Mouse (Mus musculus): ENCODE measurements around the gene Rnf150. TPM values are rescaled to one million over a fixed set of nuclear protein-coding genes. Genes with fewer than 3 reads are reported as not detected.

Rnf150 gene
- total RNA-seq, 2 experiments from 2014 or later, result 8.8 TPM

DNA sequence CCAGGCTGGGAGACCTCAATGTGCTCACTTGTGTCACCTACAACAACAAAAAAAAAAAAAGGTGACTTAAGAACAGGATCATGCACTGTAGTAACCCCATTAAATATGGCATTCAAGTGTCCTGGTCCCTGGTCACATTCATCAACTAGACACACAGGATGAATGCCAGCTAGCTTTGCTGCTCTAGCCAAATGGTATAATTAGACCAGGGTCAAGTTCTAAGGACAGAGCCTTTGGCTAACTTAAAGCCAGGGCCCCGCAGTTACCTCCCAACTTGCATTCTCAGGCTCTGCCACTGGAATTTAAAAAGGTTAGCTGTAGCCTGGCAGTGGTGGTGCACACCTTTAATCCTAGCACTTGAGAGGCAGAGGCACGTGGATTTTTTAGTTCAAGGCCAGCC, 165.1 kb downstream of the Rnf150 start:
- DNase-seq, result peak; percentile 18

DNA sequence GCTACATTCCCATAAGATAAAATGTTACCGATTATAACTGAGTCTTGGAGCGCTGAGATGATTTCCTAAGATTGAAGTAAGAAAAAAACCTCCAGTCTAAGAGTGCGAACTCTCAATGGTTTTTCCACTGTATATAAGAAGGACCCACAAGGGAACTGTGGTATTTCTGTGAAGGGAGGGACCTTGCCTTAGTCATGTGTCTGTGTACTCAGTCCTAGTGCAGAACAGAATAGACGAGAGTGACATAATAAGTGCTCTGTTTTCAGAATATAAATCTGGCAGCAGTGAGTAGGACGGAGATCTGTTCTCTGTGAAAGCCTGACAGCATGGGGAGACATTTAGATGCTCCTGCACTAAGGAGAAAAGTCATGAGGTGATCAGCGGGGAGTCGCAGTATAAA, 169.6 kb downstream of the Rnf150 start:
- no peak for DNase-seq

GRCm38 (mm10) chr8:83035141-83035540, 172.0 kb downstream of the Rnf150 start:
- no peak for DNase-seq

DNA sequence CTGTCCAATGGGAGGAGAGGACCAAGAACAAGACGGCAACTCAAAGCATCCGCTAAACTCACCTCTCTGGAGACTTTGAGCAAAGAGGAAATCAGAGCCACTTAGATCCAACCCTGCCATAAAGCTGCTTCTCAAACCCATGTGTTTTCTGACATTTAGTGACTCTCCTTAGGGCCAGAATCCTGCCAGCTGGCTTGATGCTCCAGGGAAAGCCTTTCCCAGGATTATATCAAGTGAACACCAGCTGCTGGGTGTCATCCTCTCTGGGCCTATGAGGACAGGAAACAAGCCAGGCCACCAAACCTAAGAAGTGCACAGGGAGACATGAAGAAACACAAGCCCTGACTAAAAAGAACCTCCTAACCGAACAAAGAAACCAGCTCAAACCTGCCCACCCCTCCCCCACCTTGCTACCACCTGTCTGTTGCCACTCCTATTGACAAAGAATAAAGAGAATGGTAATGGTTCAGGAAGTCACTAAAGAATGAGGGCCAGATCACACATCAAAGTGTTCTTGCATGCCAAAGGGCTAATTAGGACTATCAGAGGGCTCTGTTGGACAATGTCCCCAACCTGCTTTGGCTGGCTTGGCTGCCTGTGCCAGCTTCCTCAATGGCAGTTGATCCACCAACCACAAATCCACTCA, 173.5 kb downstream of the Rnf150 start:
- peak; percentile 28 for DNase-seq

GRCm38 (mm10) chr8:83037321-83037720, 174.2 kb downstream of the Rnf150 start:
- no peak for DNase-seq

GRCm38 (mm10) chr8:83038575-83038974, 175.4 kb downstream of the Rnf150 start:
- DNase-seq, result no peak

GRCm38 (mm10) chr8:83041440-83041839, 178.3 kb downstream of the Rnf150 start:
- no peak for DNase-seq

DNA sequence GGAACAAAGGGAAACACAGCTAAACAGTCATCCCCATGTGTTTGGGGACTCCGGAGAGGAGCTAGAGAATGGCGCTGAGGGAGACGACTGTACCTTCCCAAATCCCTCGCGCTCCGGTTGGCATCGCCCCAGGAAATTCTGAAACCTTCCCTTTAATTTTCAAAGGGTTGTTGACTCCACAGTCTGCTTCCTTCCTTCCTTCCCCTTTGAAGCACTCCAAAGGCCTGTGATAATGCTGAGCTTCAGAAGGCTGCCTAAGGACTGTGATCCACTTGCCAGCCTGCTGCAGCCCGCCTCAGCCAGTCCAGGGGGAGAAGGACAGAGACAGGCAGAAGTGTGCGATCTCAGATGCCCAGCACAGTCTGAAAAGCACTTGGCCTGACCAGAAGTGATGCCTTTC, 183.8 kb downstream of the Rnf150 start:
- peak; percentile 30 for DNase-seq

GRCm38 (mm10) chr8:83048527-83048926, 185.4 kb downstream of the Rnf150 start:
- DNase-seq, result no peak

DNA sequence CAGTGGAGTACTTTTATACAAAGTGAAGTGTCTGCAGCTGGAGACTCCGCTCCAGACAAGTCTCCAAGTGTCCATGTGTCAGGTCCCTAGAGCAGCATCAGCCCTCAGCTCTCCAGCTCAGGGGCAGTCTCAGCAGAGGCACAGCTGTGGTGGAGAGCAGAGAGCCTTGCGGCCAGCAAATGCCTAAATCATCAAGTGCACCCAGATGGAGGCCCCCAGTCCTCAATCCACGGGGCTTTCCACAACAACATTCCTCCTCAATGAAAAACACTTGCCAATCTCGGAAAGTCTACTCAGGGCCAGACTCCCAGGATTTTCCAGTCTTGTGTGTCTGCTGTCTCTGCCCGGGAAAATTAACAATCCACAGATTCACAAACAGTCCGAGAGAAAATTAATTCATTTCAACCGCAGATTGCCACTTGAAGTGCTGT, 186.0 kb downstream of the Rnf150 start:
- DNase-seq, result peak; percentile 44

DNA sequence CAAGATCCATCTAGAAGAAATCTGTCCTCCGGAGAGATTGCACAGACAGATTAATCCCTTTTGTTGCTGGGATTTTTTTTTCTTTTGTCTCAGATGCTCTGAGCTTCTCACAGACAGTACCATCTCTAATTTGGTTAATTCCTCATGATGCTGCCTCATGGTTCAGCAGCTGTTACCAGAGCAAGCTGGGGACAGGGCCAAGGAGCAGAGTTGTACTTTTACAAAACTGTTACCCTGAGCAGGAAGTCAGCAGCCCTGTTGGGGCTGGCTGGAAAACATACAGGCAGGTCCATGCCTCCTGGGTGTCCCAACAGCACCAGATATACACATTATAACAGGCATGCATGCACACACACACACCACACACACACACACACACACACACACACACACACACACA, 186.5 kb downstream of the Rnf150 start:
- DNase-seq, result no peak

- no peak for DNase-seq
Observed at GRCm38 (mm10) chr8:83052896-83053295, 189.7 kb downstream of the Rnf150 start.

DNA sequence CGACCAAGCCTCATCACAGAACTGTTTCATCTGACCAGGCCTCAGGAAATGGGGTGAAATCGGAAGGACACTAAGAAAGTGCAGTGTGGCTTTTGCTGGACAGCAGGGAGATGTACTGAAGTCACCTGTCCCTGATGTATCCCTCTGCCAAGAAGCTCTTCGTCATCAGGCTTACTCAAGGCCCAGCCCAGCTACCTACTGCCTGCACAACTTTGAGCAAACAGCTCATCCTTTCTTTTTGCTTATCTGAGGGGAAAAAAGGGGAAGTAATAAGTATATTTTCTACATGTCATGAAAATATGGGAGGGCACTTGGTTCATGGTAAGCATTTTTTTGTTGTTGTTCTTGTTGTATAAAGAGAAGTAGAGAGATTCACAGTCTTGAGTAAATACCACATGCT, 191.6 kb downstream of the Rnf150 start:
- DNase-seq, result no peak

- no peak for DNase-seq
Observed at GRCm38 (mm10) chr8:83058951-83059350, 195.8 kb downstream of the Rnf150 start.

DNA sequence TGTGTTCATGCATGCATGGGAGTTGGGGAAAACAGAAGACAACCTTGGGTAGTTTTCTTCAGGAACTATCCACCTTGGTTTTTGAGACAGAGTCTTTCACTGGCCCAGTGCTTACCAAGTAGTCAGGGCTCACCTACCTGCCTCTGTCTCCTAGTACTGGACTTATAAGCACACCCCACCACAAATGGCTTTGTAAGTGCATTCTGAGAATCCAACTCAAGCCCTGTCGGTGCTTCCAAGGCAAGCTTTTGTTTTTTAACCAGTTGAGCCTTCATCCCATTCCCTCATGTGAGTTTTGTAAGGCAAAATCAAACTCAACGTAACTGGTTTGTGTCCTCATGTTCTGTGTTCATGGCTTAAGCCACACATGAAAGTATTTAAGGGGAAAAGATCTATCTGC, 196.9 kb downstream of the Rnf150 start:
- no peak for DNase-seq

GRCm38 (mm10) chr8:83061257-83061656, 198.1 kb downstream of the Rnf150 start:
- DNase-seq, result no peak

- DNase-seq, result no peak
Observed at GRCm38 (mm10) chr8:83061873-83062272, 198.7 kb downstream of the Rnf150 start.

DNA sequence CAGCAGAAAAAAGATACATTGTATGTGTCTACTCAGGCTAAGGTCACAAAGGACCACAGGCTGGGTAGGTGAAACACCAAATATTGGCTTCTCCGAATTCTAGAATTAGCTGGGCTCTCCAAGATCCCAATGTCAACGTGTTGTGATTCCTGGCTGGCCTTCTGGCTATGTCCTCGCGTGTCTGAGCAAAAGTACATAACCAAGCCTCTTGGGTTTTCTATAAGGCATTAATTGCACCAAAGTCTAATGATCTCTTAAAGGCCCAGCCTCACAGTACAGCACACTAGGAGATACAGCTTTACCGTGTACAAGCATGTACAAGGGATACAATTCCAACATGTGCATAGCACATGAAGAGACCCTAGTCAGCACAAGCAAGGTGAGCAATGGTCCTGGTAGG, 199.1 kb downstream of the Rnf150 start:
- DNase-seq, result no peak

GRCm38 (mm10) chr8:83064096-83064495, 200.9 kb downstream of the Rnf150 start:
- no peak for DNase-seq

DNA sequence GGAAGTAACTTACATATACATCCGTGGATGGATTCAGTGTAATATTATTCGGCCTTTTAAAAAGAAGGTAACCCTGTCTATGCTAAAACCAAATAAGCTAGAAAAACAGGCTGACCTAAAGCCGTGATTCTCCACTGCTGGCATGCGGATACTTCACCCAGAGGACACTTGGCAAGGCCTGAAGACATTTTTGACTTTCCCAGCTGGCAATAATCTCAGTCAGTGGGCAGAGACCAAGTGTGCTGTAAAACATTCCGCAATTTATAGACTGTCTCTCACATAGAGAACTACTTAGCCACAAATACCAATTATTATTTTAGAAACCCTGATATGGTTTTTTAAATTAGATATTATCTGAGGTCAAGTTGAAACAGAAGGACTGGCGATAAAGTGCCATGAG, 202.9 kb downstream of the Rnf150 start:
- no peak for DNase-seq

GRCm38 (mm10) chr8:83066846-83067245, 203.7 kb downstream of the Rnf150 start:
- DNase-seq, result no peak

- DNase-seq, result no peak
Observed at GRCm38 (mm10) chr8:83067906-83068305, 204.8 kb downstream of the Rnf150 start.

- no peak for DNase-seq
Observed at GRCm38 (mm10) chr8:83074248-83074647, 211.1 kb downstream of the Rnf150 start.

DNA sequence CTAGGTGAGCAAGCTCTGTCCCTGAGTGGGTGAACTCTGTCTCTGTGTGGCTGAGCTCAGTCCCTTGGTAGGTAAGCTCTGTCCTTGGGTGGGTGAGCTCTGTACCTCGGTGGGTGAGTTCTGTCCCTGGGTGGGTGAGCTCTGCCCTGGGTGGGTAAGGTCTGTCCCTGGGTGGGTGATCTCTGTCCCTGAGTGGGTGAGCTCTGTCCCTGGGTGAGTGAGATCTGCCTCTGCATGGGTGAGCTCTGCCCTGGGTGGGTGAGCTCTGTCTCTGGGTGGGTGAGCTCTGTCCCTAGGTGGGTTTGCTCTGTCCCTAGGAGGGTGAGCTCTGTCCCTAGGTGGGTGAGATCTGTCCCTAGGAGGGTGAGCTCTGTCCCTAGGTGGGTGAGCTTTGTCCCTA, 213.5 kb downstream of the Rnf150 start:
- no peak for DNase-seq

DNA sequence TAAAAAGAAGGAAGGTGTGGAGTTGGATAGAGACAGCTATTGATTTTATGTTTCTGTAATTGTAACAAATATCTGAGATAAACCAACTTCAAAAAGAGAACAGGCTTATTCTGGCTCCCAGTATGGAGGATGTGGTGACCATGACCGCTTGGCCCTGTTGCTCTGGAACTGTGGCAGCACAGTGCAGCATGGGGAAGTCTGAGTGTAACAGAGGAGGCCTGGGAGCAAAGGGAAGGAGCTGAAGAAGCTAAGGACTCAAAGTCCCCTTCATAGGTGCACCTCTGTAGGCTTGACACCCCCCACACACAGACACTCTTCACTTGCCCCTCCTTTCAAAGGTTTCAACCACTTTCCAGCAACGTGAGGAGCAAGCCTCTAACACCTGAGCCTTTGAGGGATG, 214.2 kb downstream of the Rnf150 start:
- no peak for DNase-seq
